Mouse (Mus musculus) kidney, embryonic 14.5 days (tissue): Measurements from ENCODE around the gene Atp6v1g3. TPM values are rescaled to one million over a fixed set of nuclear protein-coding genes. Genes with fewer than 3 reads are reported as not detected.

ENCODE experiments used
- ATAC-seq: fragments of 200-750 bp; cut with Nextera tagmentation; 2 replicates; pipeline ENCODE4 v1.8.0; 2017; ENCODE audit warnings: moderate number of reproducible peaks, mild to moderate bottlenecking, moderate TSS enrichment, moderate library complexity; ENCODE audit not compliant: low FRiP score, low TSS enrichment
- H3K27ac ChIP-seq: fragments of 300-500 bp; sonication (generic); 2 replicates; pipeline ENCODE4 v1.5.1; 2014; ENCODE audit warnings: low read depth, mild to moderate bottlenecking, low read length, moderate library complexity, mixed read lengths
- H3K27me3 ChIP-seq: fragments of 300-500 bp; sonication (generic); 2 replicates; pipeline ENCODE4 v1.6.1; 2014; ENCODE audit warnings: mild to moderate bottlenecking, low read length; ENCODE audit not compliant: control insufficient read depth, insufficient read depth
- H3K36me3 ChIP-seq: fragments of 300-500 bp; sonication (generic); 2 replicates; pipeline ENCODE4 v1.6.1; 2014; ENCODE audit warnings: low read length, mixed read lengths; ENCODE audit not compliant: control insufficient read depth, insufficient read depth
- H3K4me1 ChIP-seq: fragments of 300-500 bp; sonication (generic); 2 replicates; pipeline ENCODE4 v1.6.1; 2014; ENCODE audit warnings: low read length, mixed read lengths; ENCODE audit not compliant: control insufficient read depth, insufficient read depth
- H3K4me2 ChIP-seq: fragments of 300-500 bp; sonication (generic); replicated peaks from 2 replicates; pipeline ENCODE4 v1.6.1; 2014; ENCODE audit warnings: low read depth, mild to moderate bottlenecking, low read length
- H3K4me3 ChIP-seq: fragments of 300-500 bp; sonication (generic); 2 replicates; pipeline ENCODE4 v1.5.1; 2014; ENCODE audit warnings: mild to moderate bottlenecking, low read length
- H3K9ac ChIP-seq: fragments of 300-500 bp; sonication (generic); 2 replicates; pipeline ENCODE4 v1.6.1; 2014; ENCODE audit warnings: low read depth, mild to moderate bottlenecking, low read length, moderate library complexity
- H3K9me3 ChIP-seq: fragments of 300-500 bp; sonication (generic); 2 replicates; pipeline ENCODE4 v1.6.1; 2016; ENCODE audit warnings: low read length; ENCODE audit not compliant: control insufficient read depth
- WGBS: fragments of 180-500 bp; shearing (Covaris S2); extraction: QIAGEN DNeasy Blood & Tissue Kit; methylation state at CpG from one replicate; pipeline ENCODE4 v1.1.7; 2014; 5-methylcytosine and 5-hydroxymethylcytosine counted together
- polyA plus RNA-seq: library from polyadenylated mRNA; unstranded; fragments of >200 nt; fragmentation: Nextera tagmentation; extraction: Ambion mirVana; gene quantifications from 2 replicates; pipeline ENCODE4 v1.2.1, GENCODE M21; 2014

Atp6v1g3 gene
- polyA plus RNA-seq, 1 experiment from 2014 or later: 0.95 TPM

- no peak for ATAC-seq
- no peak overlapping the region for H3K4me3 ChIP-seq
Observed at GRCm38 (mm10) chr1:138281139-138281538, 7.6 kb downstream of the Atp6v1g3 start.

GRCm38 (mm10) chr1:138282413-138283141 lies 9.0 kb downstream of the Atp6v1g3 start:
- no peak for ATAC-seq
- 50% methylated on average over 3 of the region's 3 CpGs for WGBS
- Histone ChIP-seq H3K36me3 (no peaks in the 10 kb centered on the region), H3K9me3 (no peaks in the 10 kb centered on the region), H3K4me2 (no peak overlapping the region), H3K4me1 (no peaks in the 10 kb centered on the region), H3K9ac (no peak overlapping the region), H3K27me3 (no peaks in the 10 kb centered on the region), H3K27ac (no peak overlapping the region), H3K4me3 (no peak overlapping the region)

More at GRCm38 (mm10) chr1:138281139-138281538, 7.6 kb downstream of the Atp6v1g3 start:
- 54% methylated on average over 6 of the region's 6 CpGs for WGBS
- no peak overlapping the region for H3K4me2 ChIP-seq
- no peak overlapping the region for H3K9ac ChIP-seq
- no peaks in the 10 kb centered on the region for H3K4me1 ChIP-seq
- H3K9me3 ChIP-seq: no peaks in the 10 kb centered on the region
- no peaks in the 10 kb centered on the region for H3K27me3 ChIP-seq
- H3K27ac ChIP-seq: no peak overlapping the region
- H3K36me3 ChIP-seq: no peaks in the 10 kb centered on the region

GRCm38 (mm10) chr1:138287665-138288064 lies 14.1 kb downstream of the Atp6v1g3 start:
- Histone ChIP-seq H3K9me3 (no peaks in the 10 kb centered on the region), H3K4me1 (no peaks in the 10 kb centered on the region), H3K4me3 (no peak overlapping the region), H3K27ac (no peak overlapping the region), H3K9ac (no peak overlapping the region), H3K36me3 (no peaks in the 10 kb centered on the region), H3K4me2 (no peak overlapping the region), H3K27me3 (no peaks in the 10 kb centered on the region)
- WGBS: 91% methylated on average over 4 of the region's 4 CpGs
- no peak for ATAC-seq

GRCm38 (mm10) chr1:138288721-138289120 lies 15.2 kb downstream of the Atp6v1g3 start:
- H3K27me3 ChIP-seq: no peaks in the 10 kb centered on the region
- no peak overlapping the region for H3K9ac ChIP-seq

GRCm38 (mm10) chr1:138289455-138290425 lies 16.2 kb downstream of the Atp6v1g3 start:
- Histone ChIP-seq H3K9me3 (no peaks in the 10 kb centered on the region), H3K27ac (no peak overlapping the region), H3K36me3 (no peaks in the 10 kb centered on the region), H3K4me1 (no peaks in the 10 kb centered on the region), H3K4me2 (no peak overlapping the region), H3K9ac (no peak overlapping the region), H3K4me3 (no peak overlapping the region), H3K27me3 (no peaks in the 10 kb centered on the region)
- ATAC-seq: no peak
- 75% methylated on average over 7 of the region's 7 CpGs for WGBS

More at GRCm38 (mm10) chr1:138288721-138289120, 15.2 kb downstream of the Atp6v1g3 start:
- ATAC-seq: no peak
- no peak overlapping the region for H3K4me3 ChIP-seq
- no peaks in the 10 kb centered on the region for H3K9me3 ChIP-seq
- WGBS: 94% methylated on average over 1 of the region's 1 CpGs
- no peak overlapping the region for H3K4me2 ChIP-seq
- H3K36me3 ChIP-seq: no peaks in the 10 kb centered on the region
- no peaks in the 10 kb centered on the region for H3K4me1 ChIP-seq
- no peak overlapping the region for H3K27ac ChIP-seq

- WGBS: 85% methylated on average over 5 of the region's 5 CpGs
- Histone ChIP-seq H3K36me3 (no peaks in the 10 kb centered on the region), H3K4me1 (no peaks in the 10 kb centered on the region), H3K9ac (no peak overlapping the region), H3K4me2 (no peak overlapping the region), H3K4me3 (no peak overlapping the region), H3K27me3 (no peaks in the 10 kb centered on the region), H3K9me3 (no peaks in the 10 kb centered on the region), H3K27ac (no peak overlapping the region)
- ATAC-seq: no peak
Observed at GRCm38 (mm10) chr1:138291463-138291862, 17.9 kb downstream of the Atp6v1g3 start.

GRCm38 (mm10) chr1:138294487-138294886 lies 20.9 kb downstream of the Atp6v1g3 start:
- H3K27ac ChIP-seq: no peak overlapping the region
- H3K4me1 ChIP-seq: no peaks in the 10 kb centered on the region
- H3K36me3 ChIP-seq: no peaks in the 10 kb centered on the region
- H3K9ac ChIP-seq: no peak overlapping the region
- no peak for ATAC-seq
- H3K9me3 ChIP-seq: no peaks in the 10 kb centered on the region
- H3K4me2 ChIP-seq: no peak overlapping the region
- no peak overlapping the region for H3K4me3 ChIP-seq
- H3K27me3 ChIP-seq: no peaks in the 10 kb centered on the region
- WGBS: 91% methylated on average over 5 of the region's 5 CpGs

- Histone ChIP-seq H3K4me3 (no peak overlapping the region), H3K27me3 (no peaks in the 10 kb centered on the region), H3K4me2 (no peak overlapping the region), H3K9me3 (no peaks in the 10 kb centered on the region), H3K27ac (no peak overlapping the region), H3K4me1 (no peaks in the 10 kb centered on the region), H3K36me3 (no peaks in the 10 kb centered on the region), H3K9ac (no peak overlapping the region)
- 16% methylated on average over 2 of the region's 2 CpGs for WGBS
- ATAC-seq: no peak
Observed at GRCm38 (mm10) chr1:138298156-138298555, 24.6 kb downstream of the Atp6v1g3 start.

- no peak overlapping the region for H3K4me2 ChIP-seq
- H3K9me3 ChIP-seq: no peaks in the 10 kb centered on the region
- no peaks in the 10 kb centered on the region for H3K4me1 ChIP-seq
- H3K27ac ChIP-seq: no peak overlapping the region
- no peak overlapping the region for H3K9ac ChIP-seq
- H3K27me3 ChIP-seq: no peaks in the 10 kb centered on the region
- 65% methylated on average over 4 of the region's 4 CpGs for WGBS
- H3K4me3 ChIP-seq: no peak overlapping the region
- no peak for ATAC-seq
- no peaks in the 10 kb centered on the region for H3K36me3 ChIP-seq
Observed at GRCm38 (mm10) chr1:138299576-138299975, 26.0 kb downstream of the Atp6v1g3 start.
